Mouse (Mus musculus): Measurements from ENCODE around the gene Myo1b.

Gene Myo1b

DNA sequence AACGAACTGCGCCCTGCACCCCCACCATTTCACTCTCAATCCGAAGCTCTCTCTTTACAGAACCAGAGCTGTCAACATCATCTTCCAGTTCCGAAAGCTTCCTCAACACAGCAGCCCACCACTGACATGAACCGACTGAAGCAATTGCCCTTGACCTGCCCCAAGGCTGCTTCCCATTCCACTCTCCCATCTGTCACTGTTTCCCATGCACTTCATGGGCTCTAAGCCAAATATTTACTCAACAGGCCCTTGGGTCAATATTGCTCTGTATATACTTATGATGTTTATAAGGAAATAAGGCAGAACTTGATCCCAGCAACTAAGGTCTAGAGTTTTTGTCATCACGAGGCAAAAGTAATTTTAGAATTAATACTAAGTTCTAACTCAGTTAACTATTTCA lies 133.8 kb downstream of the Myo1b start:
- peak; percentile 47 for DNase-seq (ENCODE audit: low spot score)

DNA sequence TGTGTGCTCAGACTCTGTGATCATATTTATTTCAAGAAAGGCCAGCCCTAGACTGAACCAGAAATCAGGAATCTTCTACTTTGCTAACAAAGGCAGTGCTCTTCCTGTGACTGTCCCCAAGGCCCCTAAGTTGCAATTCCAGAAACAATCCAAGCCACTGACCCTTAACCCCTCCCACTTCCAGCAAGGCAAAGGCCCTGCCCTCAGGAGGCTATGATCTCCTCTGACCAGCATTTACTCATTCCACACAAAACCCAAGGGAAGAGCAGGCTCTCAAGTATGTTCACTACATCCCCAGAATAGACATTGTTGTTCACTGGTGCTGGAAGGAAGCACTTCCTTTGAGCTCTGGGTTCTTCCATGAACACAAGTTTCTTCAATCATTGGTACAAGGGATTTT lies 135.5 kb downstream of the Myo1b start:
- DNase-seq (ENCODE audit: low spot score): no peak

DNA sequence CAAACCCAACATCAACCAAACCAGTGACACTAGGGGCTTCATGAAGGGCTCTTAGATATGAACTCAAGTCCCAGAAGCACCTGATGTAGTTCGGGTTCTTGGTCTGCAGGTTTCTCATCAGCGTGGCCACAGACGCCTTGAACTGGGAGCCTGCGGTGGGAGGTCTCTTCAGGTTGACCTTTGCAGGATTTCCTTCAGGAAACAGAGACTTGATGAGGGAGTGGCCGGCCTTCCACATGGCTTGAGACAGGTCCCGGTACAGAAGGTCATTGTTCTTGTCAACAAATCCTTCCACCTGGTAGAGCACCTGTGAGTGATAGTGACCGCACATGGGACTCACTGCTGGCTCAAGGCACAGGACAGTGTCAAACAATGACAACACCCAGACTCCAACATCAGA lies 137.6 kb downstream of the Myo1b start:
- DNase-seq (ENCODE audit: low spot score): no peak

DNA sequence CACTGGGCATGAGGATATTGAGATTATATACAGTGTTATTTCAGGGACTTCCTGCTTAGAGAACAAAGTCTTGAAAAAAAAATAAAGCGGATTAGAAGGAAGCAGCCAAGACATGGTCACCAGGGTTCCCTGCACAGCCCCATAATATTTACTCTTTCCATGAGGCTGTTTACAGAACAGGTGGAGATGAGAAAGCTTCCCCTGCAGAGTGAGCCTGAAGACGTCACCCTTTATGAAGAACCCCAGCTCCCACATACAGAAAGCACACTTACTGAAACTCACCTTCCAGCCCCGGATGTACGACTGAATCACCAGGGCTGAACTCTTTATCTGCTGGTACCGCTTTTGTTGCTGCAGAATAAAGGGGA lies 145.4 kb downstream of the Myo1b start:
- DNase-seq (ENCODE audit: low spot score): no peak

DNA sequence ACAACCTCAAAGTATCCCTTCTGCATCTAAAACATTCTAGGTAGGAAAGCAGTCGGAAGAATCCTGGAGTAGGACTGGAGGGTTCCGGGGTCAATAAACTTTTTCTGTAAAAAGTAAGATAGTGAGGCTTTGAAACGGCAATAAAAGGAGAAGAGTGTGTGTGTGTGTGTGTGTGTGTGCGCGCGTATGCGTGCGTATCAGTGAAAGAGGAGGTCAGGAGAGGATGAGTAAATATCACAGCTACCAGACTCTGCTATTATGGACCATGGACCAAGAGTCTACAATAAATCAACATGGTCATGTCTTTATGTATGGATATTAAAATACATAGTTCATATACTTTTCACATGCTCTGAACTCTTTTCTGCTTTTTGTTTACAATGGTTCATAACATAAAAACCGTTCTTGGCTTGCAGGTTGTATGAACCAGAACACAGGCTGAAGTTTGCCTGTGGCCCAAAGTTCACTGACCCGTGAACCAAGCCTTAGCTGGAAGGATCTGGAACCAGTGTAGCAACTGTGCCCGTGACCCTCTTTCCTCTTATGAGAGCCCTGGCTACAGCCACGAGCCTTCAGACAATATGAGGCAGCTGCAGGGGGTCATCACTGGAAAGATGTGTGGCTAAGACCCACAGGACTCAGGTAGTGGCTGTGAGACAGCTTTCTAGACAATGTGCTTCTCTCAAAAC lies 145.9 kb downstream of the Myo1b start:
- DNase-seq (ENCODE audit: low spot score): no peak

DNA sequence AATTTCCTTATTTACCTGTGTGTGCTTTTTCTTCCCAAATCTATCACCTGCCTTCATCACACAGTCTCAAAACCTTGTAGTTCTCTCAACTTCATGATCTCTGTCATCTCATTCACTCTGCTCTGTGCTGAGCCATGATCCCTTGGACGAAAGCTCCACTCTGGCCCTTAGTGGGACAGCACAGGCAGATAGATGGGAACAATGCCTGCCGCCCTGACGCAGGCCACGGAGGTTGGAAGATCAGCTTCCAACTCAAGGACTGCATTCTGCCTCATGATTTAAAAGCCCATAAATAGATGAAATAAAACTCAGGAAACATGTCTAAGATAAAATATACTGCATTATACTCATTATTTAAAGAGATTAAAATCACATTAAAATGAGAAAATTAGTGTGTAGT lies 149.6 kb downstream of the Myo1b start:
- no peak for DNase-seq (ENCODE audit: low spot score)

DNA sequence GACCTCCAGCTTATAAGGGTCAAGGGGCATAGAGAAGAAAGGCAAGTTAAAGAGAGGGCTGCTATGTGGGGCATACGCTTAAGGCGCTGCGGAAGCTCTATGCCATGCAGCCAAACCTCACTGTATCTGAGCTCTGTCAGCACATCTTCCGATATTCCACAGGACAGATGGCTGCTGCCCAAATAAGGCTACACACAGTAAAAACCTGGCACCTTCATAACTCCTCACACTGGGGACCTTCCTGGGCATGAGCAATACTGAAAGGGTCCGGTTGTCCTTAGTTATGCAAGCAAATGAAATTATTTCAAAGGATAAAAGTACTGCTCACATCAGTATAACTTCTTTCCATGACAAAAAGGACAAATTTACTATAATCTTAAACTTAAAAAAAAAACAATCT lies 150.7 kb downstream of the Myo1b start:
- no peak for DNase-seq (ENCODE audit: low spot score)

DNA sequence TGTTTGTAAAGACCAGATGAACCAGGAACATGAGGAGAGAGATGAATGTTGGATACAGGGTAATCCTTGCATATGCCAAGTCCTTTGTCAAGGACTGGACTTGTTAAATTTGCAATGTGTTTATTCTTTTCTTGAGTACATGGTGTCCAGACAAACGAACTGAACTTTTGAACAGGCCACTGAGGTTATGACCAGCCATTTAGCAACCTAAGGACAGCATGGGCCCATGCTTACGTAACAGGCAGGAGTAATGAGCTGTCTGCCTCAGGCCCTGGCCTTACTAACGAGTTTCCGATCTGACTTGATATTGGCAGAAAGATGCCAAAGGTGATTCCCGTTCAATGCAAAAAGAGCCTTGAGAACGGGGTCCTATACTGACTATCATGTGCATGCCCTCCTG lies 156.2 kb downstream of the Myo1b start:
- peak; percentile 50 for DNase-seq (ENCODE audit: low spot score)

DNA sequence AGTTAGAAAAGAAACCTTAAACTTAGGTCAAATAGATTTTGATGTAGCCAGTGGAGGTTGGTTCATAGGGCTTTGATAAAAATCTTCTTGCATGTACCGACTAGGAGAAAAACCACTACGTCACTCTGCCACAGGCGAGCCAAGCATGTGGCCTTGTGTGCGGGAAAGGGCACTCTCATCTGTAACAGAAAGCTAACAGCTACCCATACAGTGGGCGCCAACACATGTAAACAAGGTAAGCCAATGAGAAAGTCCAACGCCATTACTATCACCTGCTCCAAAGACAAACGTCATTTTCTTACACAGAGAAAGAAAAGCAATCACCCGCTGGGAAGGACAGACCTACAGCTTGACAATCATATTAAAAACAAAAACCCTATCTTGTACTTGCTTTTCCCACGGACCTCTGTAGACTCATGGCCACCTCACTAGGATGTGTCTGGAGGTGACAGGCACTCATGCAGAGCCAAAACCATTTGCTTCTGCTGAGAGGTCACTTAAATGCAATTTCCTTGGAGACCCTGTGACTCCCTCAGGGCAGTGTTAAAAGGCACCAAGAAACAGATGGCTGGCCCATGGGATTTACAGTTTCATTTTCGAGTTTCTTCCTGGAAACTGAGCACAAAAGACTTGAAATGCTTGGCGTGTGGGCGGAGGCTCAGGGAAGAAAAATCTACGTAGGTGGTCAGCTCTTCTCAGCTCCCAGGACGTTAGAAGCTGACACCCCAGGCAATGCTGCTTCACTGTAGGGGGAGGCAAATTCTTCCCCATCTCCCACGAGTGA lies 157.4 kb downstream of the Myo1b start:
- DNase-seq (ENCODE audit: low spot score): no peak

DNA sequence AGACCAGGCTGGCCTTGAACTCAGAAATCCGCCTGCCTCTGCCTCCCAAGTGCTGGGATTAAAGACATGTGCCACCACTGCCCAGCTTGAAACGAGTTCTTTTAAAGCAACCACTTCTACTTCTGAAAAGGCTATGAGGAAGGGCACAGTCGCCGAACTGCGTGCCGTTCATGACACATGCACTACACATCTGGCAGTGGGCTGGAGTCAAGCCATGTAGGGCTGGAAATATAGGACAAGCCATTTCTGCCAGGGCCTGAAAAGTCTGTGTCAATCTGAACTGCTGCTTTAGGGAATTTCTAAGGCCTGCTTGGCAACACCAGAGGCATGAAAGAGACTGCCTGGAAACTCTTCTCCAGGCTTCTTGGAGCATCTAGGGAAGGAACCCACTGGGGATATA lies 162.2 kb downstream of the Myo1b start:
- DNase-seq (ENCODE audit: low spot score): no peak

DNA sequence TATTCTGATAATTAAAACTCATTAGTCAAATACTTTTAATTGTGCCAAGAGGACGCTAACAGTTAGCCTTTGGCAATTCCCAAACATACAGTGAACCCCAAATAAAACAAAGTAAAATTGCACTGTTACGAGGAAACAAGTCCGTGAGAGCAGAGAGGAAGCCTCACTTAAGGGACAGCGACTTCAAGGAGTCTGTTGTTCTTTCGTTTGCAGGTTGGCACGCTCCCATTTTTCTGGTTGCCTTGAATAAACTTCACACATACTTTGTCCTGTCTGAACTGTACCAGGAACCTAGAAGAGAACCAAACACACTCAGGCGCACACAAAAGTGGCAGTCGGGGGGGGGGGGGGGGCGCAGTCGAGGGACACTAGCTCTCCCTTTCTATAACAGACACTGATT lies 164.9 kb downstream of the Myo1b start:
- peak; percentile 35 for DNase-seq (ENCODE audit: low spot score)

DNA sequence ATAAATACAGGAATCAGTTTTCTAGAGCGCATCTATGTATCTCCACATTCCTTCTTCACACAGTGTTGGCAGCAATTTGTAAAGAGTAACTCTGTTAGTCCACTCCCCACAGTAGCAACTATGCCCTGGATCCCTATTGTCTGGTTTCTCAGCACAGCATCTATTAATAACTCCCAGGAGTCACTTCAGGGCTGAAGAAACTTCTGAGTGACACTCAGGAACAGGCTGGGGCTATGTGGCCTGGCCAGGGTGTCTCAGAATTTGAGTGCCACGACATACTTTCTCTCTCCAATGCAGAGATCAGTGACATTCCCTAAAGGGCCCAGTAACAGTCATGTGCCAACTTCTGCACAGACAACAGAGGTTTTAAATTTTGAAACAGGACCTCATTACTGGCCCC lies 167.6 kb downstream of the Myo1b start:
- DNase-seq (ENCODE audit: low spot score): no peak

DNA sequence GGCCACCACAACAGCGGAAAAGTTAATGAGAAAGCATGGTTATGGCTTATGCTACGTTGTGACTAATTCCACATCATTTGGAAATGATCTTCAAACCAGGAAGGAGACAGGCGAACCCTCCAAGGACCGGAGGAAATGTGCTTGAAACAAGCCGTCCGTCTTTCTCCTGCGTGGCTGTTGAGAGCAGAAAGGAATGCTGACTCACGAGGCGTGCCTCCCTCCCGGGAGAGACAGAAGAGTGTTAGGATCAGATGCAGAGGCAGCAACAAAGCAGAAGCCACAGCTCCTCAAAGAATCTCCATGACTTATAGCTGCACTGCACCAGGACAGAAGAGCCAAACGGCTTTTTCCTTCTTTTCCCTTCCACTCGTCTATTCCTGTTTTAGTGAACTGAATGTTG lies 168.4 kb downstream of the Myo1b start:
- peak; percentile 54 for DNase-seq (ENCODE audit: low spot score)

DNA sequence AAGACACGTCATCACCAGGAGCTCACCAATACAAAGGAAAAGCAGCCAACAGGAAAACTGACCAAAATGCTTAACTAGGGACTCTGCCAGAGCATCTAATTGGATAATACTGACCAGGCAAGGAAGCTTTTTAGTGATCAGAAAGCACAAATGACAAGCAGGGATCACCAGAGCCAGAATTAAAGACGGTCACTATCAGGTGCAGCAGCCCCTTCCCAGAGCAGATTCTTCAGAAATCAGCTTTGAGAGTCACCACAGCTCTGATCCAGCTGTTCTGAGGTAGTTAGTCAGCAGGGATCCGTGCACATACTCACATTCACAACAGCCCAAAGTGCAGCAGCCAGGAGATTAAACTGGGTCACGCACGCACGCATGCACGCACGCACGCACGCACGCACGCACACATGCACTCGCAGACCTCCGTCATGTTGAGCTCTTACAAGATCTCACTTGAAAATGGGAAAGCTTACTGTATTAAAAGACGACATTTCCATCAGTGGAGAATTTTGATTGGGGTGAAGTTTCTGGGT lies 169.1 kb downstream of the Myo1b start:
- DNase-seq (ENCODE audit: low spot score): no peak

DNA sequence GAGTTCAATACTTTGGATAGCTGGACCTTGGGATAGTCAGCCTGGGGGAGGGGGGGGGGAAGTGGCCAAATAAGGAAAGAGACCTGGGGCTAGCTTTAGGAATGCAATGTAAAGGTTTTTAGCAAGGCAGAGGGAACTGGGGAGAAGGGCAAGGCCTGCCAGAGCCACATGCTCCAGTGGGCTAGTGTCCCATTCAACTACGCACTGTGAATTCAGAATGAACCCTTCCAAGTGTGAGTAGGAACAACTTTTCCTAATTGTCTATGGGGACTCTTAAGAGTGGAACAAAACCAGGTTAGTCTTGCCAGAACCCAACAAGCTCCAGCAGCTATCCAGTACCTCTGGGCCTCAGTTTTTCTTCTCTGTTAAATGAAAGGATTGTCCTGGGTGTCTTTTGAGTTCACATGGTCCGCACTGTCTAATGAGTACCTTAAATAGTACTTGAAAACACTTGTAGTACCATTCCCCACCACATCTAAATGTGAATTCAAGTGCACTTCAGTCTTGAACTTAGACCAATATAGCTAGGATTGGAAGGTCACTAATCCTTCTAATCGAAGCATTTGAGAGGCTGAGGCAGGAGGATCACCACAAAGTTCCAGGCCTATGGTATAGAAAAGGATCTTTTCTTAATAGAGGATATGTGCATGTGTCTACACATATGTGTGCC lies 172.0 kb downstream of the Myo1b start:
- no peak for DNase-seq (ENCODE audit: low spot score)

DNA sequence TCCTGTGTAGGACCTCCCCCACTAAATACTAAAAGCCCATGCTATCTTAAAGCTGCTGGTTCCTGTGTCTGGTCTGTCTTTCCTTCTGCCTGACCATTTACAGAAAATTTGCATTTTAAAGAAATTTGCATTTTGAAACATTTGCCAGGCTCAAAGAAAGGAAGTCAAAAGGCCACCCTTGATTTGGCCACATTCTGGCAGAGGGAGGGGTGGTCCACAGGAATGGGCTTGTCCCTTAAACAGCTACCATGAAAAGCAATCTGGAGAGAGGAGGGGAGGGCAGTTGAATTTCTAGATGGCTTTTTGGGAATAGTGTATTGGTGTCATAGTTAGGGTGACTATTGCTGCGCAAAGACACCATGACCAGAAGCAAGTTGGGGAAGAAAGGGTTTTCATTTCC lies 173.3 kb downstream of the Myo1b start:
- DNase-seq (ENCODE audit: low spot score): no peak

DNA sequence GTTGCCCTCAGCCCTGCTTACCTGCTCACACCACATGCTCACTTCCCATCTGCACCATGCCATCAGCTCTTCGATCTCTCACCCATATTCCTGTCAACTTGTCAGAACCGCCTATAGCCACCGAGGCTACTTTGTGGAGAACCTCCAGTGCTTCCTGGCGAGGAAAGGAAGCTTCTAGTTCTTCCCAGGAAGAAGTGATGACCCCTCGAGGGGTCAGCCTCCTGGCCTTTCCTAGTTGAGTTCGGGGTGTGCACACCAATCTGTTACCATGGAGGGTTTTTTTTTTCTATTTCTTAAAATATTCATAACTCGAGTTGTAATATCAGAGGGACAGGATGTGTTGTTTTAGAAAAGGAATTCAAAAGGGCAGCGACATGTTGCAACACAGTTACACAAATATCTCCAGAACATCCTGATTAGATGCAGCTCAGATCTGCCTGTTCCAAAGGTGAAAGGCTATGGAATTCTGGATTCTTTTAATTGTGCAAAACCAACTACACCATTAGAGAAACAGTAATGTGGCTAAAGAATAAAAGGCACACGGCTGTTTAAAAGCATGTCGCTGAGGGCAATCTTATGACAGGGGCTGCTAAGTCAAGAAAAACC lies 175.1 kb downstream of the Myo1b start:
- peak; percentile 53 for DNase-seq (ENCODE audit: low spot score)

DNA sequence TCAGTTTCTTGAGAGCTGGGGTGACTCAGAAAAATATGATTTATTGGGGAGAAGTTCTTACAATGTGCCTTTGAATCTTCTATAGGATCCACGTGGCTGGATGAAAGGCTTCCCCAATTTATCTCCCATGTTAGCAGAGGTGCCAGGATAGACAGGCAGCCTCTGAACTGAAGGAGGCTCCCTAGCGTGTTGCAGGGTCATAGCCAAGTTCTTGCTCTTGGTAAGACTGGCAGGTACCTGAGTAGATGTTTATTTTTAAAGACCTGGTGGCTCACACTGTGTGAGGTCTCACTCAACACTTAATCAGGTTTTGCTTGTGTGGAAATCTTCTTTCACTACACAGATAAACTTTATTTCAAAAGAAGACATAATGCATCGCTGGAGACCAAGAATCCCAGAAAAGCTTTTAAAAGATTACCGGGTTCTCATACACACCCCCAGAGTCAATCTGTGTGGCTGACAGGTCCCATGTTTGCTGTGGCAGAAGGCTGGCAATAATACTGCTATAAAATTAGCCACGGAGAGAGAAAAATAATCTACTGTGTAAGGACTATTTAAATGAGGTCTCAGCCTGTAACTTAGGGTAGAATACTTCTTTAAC lies 176.5 kb downstream of the Myo1b start:
- peak; percentile 36 for DNase-seq (ENCODE audit: low spot score)

DNA sequence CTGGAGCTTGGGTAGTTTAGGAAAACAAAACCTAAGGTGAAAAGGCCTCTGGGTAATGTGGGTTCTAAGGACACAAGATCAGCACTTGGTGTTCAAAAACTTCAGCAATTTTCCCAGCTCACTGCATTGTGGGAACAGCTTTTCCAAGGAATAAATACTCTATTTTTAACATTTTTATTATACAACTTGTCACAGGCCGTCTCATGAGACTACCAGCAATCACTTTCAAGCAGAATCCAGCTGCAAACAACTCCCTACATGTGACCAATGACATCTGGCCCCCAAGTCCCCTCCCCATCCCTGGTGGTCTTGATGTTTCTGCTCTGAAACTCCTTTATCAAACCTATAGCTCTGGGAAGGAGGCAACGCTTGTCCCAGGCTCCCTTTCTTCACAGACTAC lies 179.0 kb downstream of the Myo1b start:
- DNase-seq (ENCODE audit: low spot score): peak; percentile 23

DNA sequence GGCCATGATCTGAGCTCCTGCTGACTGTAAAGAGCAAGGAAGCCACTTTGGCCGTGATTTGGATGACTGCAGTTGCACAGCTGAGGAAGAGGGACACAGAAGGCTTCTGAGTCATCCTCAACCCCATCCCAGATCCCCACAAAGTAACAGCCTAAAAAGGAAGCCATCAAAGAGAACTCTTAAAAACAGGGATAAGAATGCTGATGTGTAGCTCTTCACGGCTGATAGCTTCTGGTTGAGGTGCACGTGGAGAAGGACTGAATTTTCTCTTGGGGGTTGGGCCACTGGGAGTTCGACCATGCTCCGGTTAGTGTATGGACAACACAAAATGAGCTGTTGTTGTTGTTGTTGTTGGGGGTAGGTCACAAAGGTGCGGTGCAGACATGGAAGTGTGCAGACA lies 181.2 kb downstream of the Myo1b start:
- DNase-seq (ENCODE audit: low spot score): no peak

DNA sequence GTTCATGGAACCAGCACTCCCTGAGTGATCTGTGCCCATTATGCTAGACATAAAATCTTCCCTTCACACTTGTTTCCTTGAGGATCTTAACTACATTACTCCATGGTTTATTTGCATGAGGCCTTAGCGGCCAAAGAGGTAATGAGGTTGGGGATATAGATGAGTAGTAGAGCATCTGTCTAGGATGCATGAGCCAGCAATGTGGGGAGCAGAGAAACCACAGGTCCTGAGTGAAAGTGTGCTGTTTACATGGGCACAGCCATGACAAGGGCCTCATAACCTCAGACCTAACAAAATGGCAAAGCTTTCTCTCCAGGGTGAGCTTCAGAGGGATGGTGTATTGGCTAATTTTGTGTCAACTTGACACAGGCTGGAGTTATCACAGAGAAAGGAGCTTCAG lies 186.5 kb downstream of the Myo1b start:
- no peak for DNase-seq (ENCODE audit: low spot score)

DNA sequence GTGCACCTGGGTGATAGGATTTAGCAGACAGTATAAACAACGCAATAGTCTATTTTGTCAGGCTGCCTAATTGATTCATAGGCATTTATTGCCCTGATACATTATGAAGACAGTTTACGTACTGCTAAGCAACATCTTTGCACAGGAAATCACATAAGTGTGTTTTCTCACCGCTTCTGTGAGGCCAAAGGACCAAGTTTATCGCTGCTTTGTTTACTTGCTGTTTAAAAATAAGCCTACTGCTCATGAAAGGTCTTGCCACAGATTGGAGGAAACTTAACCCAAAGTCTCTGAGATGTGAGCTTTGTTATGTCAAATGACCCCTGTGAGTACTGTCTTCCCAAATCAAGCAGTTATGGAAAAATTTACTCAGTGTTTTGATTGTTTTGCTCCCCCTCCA lies 187.1 kb downstream of the Myo1b start:
- DNase-seq (ENCODE audit: low spot score): no peak

All from lung, postnatal 25 days (tissue).